Mouse (Mus musculus) layer of hippocampus, adult 18-20 months (tissue): ENCODE measurements around the gene Rasa4. TPM values are rescaled to one million over a fixed set of nuclear protein-coding genes. Genes with fewer than 3 reads are reported as not detected.
"Not testable (repeated sequence)": the region's sequence is repeated elsewhere in the genome, so short reads cannot be mapped to it uniquely, and the experiment has no call there.

Experiments used
- DNase-seq, 2 experiments: peaks; one replicate each; pipeline ENCODE4 v3.0.0; 2022; ENCODE audit warnings: low spot score in 2 of 2
- long read RNA-seq: library from polyadenylated mRNA; stranded (forward); transcript quantifications from one replicate; pipeline ENCODE4 v2.0.0, GENCODE M21; 2021
- total RNA-seq, 2 experiments: library from RNA; stranded (reverse); gene quantifications; 2 replicates each; pipeline ENCODE4 v1.2.3; 2021

The Rasa4 gene
- total RNA-seq, result 1 to 10 TPM; 3.3 to 3.8 TPM
- long read RNA-seq, partial matches to known transcripts, result 1 of 7 reads
- long read RNA-seq, other reads (novel, unspliced or antisense), result 5 of 7 reads

DNA sequence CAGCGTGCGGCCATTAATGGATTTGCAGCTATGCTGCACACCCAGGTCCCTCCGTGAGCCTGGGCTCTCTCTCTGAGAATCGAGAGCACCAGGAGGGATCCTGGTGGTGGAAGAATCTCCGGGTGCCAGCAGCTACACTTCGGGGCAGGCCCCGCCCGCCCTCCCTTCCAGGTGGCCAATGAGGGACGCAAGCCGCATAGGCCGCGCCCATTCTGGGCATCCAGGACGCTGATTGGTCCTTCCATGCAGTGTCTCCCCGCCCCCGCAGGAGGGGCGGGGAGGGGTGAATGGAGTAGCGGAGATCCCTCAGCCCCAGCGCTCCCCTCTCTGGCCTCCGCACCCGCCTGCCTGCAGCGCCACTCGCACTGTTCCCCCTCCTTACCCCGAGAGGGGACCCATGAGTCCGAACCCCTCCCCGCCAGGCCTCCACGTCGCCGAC lies at the start of gene Rasa4:
Gene Rasa4, plus strand, starts transcription at position 248 of the 439 bp plus-strand sequence.
- peak; percentile 85 to 94 for DNase-seq

- no peak for DNase-seq
Observed at GRCm38 (mm10) chr5:136034868-136035267, 48.8 kb upstream of the Rasa4 start.

DNA sequence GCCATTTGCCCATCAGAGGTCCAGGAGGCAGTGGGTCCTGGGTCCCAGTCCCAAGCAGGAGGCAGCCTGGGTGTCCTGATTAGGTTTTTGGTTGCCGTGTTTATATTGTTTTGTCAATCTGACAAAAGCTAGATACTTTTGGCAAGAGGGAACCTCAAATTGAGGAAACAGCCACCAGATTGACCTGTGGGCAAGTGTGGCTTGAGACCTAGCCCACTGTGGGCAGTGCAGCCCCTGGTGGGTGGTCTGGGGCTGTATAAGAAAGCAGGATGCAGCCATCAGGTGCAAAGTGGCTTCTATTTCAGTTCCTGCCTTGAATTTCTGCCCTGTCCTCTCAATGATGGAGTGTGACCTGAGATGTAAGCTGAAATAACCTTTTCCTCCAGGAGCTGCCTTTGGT lies 48.4 kb upstream of the Rasa4 start:
- no peak for DNase-seq

GRCm38 (mm10) chr5:136036667-136037066 lies 47.0 kb upstream of the Rasa4 start:
- no peak for DNase-seq

DNA sequence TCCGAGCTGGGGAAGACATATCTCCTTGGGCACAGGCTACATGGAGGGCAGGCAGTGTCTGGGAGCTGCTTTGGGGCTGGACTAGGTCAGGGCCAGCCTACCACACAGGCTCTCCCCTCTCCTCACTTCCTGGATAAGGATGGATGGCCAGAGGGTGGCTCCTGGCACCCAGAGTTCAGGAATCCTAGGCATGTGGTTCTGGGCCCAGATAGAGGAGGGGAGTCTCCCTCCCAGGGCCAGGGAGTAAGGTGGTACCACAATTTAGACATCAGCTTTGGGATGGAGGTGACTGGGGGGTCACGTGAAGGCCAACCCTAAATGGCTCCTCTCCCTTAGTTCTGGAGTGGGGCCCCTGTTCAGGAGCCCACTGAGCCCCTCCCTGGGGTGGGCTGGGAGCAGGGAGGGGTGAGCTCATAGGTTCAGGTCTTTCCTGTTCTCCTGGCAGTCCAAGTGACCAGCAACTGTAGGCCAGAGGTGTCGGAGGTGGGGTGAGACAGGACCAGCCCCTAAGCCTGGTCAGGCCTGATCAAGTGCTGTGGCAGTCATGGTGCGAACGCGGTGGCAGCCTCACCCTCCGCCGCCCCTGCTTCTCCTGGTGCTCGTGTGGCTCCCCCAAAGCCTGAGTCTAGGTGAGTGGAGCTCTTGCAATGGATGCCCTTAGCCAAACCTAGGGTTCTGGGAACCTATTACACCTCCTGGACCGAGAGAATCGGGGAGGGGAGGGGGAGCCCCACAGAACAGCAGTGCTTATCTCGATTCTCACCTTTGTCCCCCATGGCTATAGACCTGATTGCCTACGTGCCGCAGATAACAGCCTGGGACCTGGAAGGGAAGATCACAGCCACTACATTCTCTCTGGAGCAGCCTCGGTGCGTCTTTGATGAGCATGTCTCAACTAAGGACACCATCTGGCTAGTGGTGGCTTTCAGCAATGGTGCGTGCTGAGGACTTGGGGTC lies 45.2 kb upstream of the Rasa4 start, which contains the start of gene Upk3b:
Gene Upk3b, plus strand, starts transcription at position 239 of the 957 bp plus-strand sequence.
- DNase-seq, result no peak

DNA sequence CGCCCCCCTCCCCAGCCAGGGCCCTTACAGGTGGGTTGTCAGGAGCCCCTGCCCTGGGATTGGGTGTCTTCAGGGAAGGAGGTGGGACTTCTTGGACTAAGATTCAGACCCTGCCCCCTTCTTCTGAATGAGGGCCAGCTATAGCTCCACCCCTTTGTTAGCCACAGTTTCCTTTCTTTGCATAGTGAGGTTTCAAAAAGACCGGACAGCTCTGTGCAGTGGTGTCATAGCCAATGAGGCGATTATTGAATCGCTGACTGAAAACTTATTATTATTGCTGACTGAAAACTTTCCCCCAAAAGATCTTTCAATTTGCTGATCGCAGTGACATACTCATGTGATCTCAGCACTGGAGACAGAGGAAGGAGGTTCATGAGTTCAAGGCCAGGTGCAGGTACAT lies 43.5 kb upstream of the Rasa4 start:
- no peak for DNase-seq

DNA sequence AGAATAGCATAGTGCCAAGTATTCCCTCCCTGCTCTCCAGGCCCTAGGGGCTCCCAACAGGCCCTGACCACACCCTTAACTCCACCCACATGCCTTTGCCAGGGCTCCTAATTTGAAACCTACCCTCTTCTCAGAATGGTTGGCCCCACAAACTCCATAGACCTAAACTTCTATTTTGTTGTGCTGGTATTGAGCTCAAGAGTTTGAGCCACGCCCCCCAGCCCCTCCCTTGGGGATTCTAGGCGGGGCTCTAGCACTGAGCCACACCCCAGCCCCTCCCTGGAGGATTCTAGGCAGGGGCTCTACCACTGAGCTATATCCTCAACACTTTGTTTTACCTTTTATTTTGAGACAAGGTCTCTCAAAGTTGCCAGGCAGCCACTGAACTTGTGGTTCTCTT lies 42.5 kb upstream of the Rasa4 start:
- DNase-seq, result no peak

- no peak for DNase-seq
Observed at GRCm38 (mm10) chr5:136041666-136042065, 42.0 kb upstream of the Rasa4 start.

DNA sequence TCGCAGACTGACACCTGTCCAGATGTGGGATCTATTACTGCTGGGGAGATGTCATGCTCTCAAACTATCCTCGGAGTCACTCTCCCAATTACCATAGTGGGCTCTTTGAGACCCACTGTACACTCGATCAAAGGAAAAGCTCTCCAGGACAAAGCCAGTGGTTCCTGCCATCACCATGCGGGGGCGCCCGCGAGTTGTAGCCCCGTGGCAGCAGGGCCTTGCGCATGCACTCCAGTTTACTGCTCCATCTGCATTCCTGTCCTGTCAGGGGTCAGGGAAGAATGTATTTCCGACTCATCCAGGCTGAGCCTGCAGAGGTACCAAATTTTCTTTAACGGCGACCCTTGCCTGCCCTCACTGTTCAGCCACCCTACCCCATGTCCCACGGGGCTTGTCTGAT lies 38.9 kb upstream of the Rasa4 start:
- no peak for DNase-seq

DNA sequence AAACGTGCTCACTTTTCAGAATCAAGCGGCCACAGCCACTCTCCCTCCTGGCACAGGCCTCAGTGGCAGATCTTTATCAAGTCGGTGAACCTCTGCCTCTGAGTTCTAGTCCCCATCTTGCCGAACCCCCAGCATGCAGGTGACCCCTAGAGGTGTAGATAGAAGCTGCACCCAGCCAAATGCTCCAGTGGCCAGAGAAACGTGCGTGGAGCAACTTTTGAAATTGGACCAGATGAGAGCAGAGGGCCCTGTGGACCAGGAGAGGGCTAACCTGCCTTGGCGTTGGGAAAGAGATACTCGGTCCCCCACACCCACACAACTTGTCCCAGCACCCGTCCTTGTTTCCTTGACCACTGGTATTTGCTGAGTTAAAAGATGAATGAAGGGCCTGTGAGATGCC lies 38.3 kb upstream of the Rasa4 start:
- DNase-seq, result no peak

DNA sequence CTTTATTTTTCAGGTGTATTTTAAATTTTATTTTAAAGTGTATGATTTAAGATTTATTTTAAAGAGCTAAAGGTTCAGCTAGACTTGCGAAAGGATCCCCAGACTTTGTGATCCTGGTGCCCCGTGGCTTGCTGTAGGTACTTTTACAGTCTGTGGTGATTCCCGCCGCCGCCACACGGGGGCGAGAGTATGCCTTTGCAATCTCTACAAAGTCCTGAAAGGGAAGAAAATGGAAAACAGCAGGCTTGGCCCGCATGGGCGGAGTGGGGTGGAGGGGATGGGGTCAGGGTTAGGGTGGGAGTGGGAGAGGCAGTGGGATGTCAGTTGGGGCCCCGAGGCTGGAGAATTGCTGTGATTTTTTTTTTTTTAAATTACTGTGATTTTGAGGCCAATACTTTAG lies 37.7 kb upstream of the Rasa4 start:
- peak; percentile 48 to 88 for DNase-seq

GRCm38 (mm10) chr5:136048541-136048940 lies 35.2 kb upstream of the Rasa4 start:
- DNase-seq, result not testable (repeated sequence)

DNA sequence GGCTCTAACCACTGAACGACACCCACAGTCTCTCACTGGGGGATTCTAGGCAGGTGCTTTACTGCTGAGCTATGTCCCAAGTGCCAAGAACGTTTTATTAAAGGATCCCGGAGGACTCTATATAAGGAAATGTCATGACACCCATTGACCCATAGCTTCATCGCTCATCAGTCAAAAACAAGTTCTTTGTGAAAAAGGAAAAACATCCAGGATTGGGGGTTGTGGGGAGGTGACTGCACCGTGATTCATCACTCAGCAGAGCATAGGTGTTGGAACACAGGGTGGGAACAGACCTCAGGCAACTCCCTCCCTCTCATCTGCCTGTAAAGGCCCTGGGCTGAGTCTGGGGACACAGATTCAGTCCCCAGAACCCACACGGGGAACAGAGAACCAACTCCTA lies 33.8 kb upstream of the Rasa4 start:
- DNase-seq, result no peak

- peak in 1 of 2 experiments; percentile 10 for DNase-seq
Observed at GRCm38 (mm10) chr5:136051231-136052085, 32.3 kb upstream of the Rasa4 start.

- no peak for DNase-seq
Observed at GRCm38 (mm10) chr5:136052861-136053655, 30.7 kb upstream of the Rasa4 start.

GRCm38 (mm10) chr5:136054301-136055077 lies 29.2 kb upstream of the Rasa4 start, which contains the start of gene Upk3bl:
TSS of gene Upk3bl (plus strand) at chr5:136054492.
- DNase-seq, result no peak

DNA sequence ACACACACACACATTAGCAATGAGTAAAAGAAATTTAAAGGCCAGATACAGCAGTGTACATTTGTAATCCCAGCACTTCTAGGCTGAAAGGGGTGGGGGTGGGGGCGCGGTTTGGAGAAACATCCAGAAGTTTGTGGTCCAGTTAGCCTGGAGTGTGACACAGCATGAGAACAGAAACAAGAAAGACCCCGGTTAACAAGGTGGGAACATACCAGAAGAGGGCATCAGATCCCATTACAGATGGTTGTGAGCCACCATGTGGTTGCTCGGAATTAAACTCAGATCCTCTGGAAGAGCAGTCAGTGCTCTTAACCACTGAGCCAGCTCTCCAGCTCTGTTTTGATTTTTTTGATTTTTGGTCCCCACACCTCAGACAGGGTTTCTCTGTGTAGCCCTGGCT lies 27.7 kb upstream of the Rasa4 start:
- DNase-seq, result no peak

DNA sequence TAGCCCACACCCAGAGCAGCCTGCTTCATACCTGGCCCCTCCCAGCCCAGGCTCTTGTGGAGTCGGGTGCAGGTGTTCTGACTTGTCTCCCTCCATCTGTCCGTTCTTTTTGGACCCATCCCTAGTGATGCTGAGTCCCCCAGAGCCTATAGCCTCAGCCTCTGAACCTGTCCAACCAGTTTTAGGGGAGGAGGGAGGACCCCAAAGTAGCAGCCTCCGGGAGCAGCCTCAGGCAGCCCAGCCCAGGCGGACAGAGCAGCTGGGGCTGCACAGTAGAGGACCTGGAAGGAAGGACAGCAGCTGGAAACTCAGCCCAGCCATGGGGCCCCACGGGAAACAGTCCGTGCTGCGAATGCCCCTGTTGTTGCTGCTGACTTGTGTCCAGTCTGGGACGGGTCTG lies 26.6 kb upstream of the Rasa4 start:
- DNase-seq, result no peak

- DNase-seq, result peak; percentile 30 to 72
Observed at GRCm38 (mm10) chr5:136061567-136061966, 22.1 kb upstream of the Rasa4 start.

GRCm38 (mm10) chr5:136063920-136064319 lies 19.8 kb upstream of the Rasa4 start:
- DNase-seq, result no peak
